Mouse (Mus musculus) liver, postnatal 0 days (tissue): ENCODE data around the gene Map2k1. TPM values are rescaled to one million over a fixed set of nuclear protein-coding genes. Genes with fewer than 3 reads are reported as not detected.

Experiments
- ATAC-seq: fragments of 200-750 bp; cut with Nextera tagmentation; 2 replicates; pipeline ENCODE4 v1.8.0; 2017; ENCODE audit warnings: mild to moderate bottlenecking, moderate library complexity
- DNase-seq: peaks from one replicate; pipeline ENCODE4 v3.0.0-alpha.2; 2016
- H3K27ac ChIP-seq: fragments of 300-500 bp; sonication (generic); 2 replicates; pipeline ENCODE4 v1.5.1; 2014; ENCODE audit warnings: antibody characterized with exemption, moderate library complexity, mild to moderate bottlenecking, low read depth
- H3K27me3 ChIP-seq: fragments of 300-500 bp; sonication (generic); 2 replicates; pipeline ENCODE4 v1.6.1; 2014; ENCODE audit warnings: low read length, control low read depth, mixed read lengths; ENCODE audit not compliant: insufficient read depth
- H3K36me3 ChIP-seq: fragments of 300-500 bp; sonication (generic); replicated peaks from 2 replicates; pipeline ENCODE4 v1.6.1; 2014; ENCODE audit warnings: mild to moderate bottlenecking, control low read depth, low read length, moderate library complexity, mixed read lengths; ENCODE audit not compliant: insufficient read depth
- H3K4me1 ChIP-seq: fragments of 300-500 bp; sonication (generic); 2 replicates; pipeline ENCODE4 v1.6.1; 2014; ENCODE audit warnings: antibody characterized with exemption, mild to moderate bottlenecking, control low read depth; ENCODE audit not compliant: insufficient read depth
- H3K4me2 ChIP-seq: fragments of 300-500 bp; sonication (generic); 2 replicates; pipeline ENCODE4 v1.6.1; 2014; ENCODE audit warnings: low read depth, mild to moderate bottlenecking, low read length, moderate library complexity, mixed read lengths
- H3K4me3 ChIP-seq: fragments of 300-500 bp; sonication (generic); 2 replicates; pipeline ENCODE4 v1.5.1; 2014; ENCODE audit warnings: low read depth, low read length
- H3K9ac ChIP-seq: fragments of 300-500 bp; sonication (generic); replicated peaks from 2 replicates; pipeline ENCODE4 v1.6.1; 2014; ENCODE audit warnings: mild to moderate bottlenecking, moderate library complexity
- H3K9me3 ChIP-seq: fragments of 300-500 bp; sonication (generic); 2 replicates; pipeline ENCODE4 v1.6.1; 2016; ENCODE audit warnings: mild to moderate bottlenecking, control low read depth, low read length, mixed read lengths
- CTCF ChIP-seq: sonication (generic); IDR thresholded peaks from 2 replicates; pipeline ENCODE4 v1.5.1; 2016; ENCODE audit warnings: antibody characterized with exemption, low read depth
- EP300 ChIP-seq: IDR thresholded peaks from 2 replicates; pipeline ENCODE4 v1.6.1; 2016; ENCODE audit warnings: antibody characterized with exemption, low read depth, mild to moderate bottlenecking
- WGBS: fragments of 180-500 bp; shearing (Covaris S2); extraction: QIAGEN DNeasy Blood & Tissue Kit; methylation state at CpG from one replicate; pipeline ENCODE4 v1.1.7; 2014; ENCODE audit not compliant: insufficient replicate concordance; 5-methylcytosine and 5-hydroxymethylcytosine counted together
- polyA plus RNA-seq: library from polyadenylated mRNA; unstranded; fragments of >200 nt; fragmentation: Nextera tagmentation; extraction: Ambion mirVana; gene quantifications from 2 replicates; pipeline ENCODE4 v1.2.1, GENCODE M21; 2015

The Map2k1 gene
- polyA plus RNA-seq, 1 experiment from 2014 or later, result 28.9 TPM

DNA sequence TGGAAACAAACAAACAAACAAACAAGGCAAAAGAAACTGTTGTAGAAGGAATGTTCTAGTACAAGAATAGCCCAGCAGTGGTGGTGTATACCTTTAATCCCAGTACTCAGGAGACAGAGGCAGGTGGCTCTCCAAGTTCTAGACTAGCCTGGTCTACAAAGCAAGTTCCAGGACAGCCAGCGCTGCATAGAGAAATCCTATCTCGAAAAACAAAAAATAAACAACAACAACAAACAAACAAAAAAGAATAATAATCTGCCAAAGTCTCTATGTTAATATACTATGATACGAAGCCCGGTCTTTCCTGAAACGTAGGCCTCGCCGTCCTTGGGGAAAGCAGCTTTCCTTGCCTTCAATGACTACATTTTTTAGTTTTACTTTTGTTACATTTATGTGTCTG, 17.4 kb downstream of the Map2k1 start:
- Histone ChIP-seq H3K4me3 (no peak overlapping the region), H3K9ac (no peak overlapping the region), H3K27me3 (no peaks in the 10 kb centered on the region), H3K4me2 (no peak overlapping the region), H3K27ac (no peak overlapping the region), H3K36me3 (no peaks in the 10 kb centered on the region), H3K9me3 (no peaks in the 10 kb centered on the region), H3K4me1 (no peaks in the 10 kb centered on the region; the same call in 1 of the 2 replicates)
- WGBS, result 89% methylated on average over 7 of the region's 7 CpGs
- no peak for ATAC-seq
- no peak for TF ChIP-seq EP300
- DNase-seq, result no peak

DNA sequence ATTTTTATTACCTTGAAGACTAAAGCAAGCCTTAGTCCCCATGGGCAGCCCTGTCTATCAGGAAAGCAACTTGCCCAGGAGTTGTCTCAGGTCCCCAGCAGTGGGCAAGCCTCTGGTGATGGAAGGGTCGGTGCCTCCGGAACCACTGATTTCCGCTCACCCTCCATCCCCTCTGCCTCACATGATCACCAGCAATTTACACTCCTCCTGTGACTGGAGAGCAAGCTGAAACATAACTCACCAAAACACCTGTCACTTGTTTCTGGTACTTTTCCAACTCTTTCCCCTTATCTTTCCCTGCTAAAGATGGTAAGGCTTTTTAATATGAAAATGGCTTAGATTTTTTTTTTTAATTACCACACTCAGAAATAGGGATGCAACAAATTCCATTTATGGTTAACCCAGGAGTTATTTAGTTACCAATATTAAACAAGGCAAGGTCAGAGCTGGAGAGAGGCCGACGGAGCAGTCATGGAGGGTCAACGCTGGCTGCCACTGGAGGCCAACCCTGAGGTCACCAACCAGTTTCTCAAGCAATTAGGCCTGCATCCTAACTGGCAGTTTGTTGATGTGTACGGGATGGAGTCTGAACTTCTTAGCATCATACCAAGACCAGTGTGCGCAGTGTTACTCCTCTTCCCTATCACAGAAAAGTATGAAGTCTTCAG, 18.5 kb downstream of the Map2k1 start, which contains the start of gene Uchl4:
TSS of gene Uchl4 (plus strand) at position 434 of the 668 bp plus-strand sequence.
- Histone ChIP-seq H3K27ac (no peak within 1 kb of the TSS), H3K9ac (no peak within 1 kb of the TSS), H3K27me3 (no peaks in the 10 kb centered on the region), H3K36me3 (no peaks in the 10 kb centered on the region), H3K4me3 (no peak within 1 kb of the TSS), H3K9me3 (no peaks in the 10 kb centered on the region), H3K4me1 (no peaks in the 10 kb centered on the region; the same call in 1 of the 2 replicates), H3K4me2 (no peak within 1 kb of the TSS)
- TF ChIP-seq CTCF (no peak), EP300 (no peak)
- WGBS, result 76% methylated on average over 8 of the region's 8 CpGs
- ATAC-seq (no peak), DNase-seq (no peak)

DNA sequence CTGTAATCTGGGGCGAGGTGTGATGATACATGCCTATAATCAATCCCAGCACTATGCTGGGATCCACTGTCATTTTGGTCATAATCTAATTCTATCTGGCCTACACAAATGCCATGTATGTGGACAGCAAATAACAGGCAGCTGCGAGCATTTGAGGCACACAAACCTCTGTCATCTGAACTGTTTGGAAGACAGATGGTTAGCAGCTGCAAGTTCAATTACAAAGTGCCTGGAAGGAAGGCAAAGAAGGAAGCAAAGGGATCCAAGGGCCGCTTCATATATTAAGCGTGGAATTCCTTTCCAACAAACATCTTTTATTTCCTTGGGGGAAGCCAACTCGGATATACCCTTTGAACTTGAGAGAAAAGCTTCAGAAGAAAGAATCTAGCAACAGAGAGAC, 19.8 kb downstream of the Map2k1 start:
- no peak overlapping the region for H3K4me3 ChIP-seq
- no peaks in the 10 kb centered on the region for H3K27me3 ChIP-seq
- TF ChIP-seq CTCF (no peak), EP300 (no peak)
- no peak overlapping the region for H3K4me2 ChIP-seq
- H3K36me3 ChIP-seq, result no peaks in the 10 kb centered on the region
- 87% methylated on average over 5 of the region's 5 CpGs for WGBS
- no peak overlapping the region for H3K9ac ChIP-seq
- no peak for ATAC-seq
- H3K4me1 ChIP-seq, result peaks cover 2% of the 10 kb centered on the region; the same call in 1 of the 2 replicates
- H3K9me3 ChIP-seq, result no peaks in the 10 kb centered on the region
- no peak overlapping the region for H3K27ac ChIP-seq
- no peak for DNase-seq

DNA sequence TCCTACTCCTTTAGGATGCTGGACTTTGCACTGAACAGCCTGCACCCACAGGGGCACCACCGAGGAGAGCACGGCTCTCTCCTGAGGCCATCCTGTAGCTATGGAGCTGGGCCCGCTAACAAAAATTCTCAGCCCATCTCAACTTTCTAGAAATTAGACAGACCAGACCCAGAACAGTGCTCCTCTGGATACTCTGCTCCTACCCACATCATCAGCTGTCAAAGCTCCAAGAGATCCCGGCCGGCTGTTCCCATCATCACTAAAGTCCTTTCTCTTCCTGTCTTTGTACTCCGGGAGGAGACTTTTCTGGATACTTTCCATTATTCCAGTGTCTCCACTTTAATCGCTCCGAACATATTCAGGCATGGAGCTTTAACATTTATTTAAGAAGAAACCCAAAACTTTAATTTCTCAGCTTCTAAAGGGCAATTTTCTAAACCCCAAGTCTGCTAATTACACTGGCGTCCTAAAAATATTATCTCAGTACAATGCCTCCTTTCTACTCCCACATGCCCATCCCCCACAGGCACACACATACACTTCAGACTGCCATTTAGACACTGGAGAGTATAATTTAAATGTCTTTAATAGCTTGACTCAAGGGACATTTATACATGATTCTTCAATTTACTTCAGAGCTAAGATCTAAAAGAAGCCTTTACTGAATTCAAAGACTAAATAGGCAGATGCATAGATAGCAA, 21.0 kb downstream of the Map2k1 start:
- Histone ChIP-seq H3K36me3 (no peaks in the 10 kb centered on the region), H3K9me3 (no peaks in the 10 kb centered on the region), H3K4me1 (peaks cover 8% of the 10 kb centered on the region), H3K27me3 (no peaks in the 10 kb centered on the region), H3K4me3 (no peak overlapping the region), H3K4me2 (no peak overlapping the region), H3K27ac (no peak overlapping the region), H3K9ac (no peak overlapping the region)
- TF ChIP-seq EP300 (no peak), CTCF (no peak)
- no peak for DNase-seq
- WGBS, result 70% methylated on average over 9 of the region's 9 CpGs
- no peak for ATAC-seq

DNA sequence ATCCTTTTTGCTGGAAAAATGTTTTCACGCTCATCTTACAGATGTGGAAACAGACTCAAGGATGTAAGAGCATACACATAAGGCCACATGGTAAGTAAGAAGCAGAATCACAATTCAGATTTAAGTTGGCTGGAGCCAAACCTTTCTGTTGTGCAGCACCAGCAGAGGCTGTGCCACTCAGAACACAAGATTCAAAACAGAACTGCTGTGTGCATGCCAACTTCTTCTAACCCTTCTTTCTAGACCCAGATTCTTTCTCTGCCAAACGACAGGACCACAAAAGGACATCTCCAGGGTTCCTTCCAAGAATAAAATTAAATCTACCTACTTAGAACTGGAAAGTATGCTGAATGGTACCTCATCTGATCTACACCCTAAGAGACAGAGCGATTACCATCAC, 21.8 kb downstream of the Map2k1 start:
- no peaks in the 10 kb centered on the region for H3K36me3 ChIP-seq
- DNase-seq (no peak), ATAC-seq (no peak)
- no peak overlapping the region for H3K27ac ChIP-seq
- peaks cover 8% of the 10 kb centered on the region for H3K4me1 ChIP-seq
- H3K9ac ChIP-seq, result no peak overlapping the region
- TF ChIP-seq EP300 (no peak), CTCF (no peak)
- H3K4me3 ChIP-seq, result no peak overlapping the region
- H3K9me3 ChIP-seq, result no peaks in the 10 kb centered on the region
- WGBS, result 79% methylated on average over 3 of the region's 3 CpGs
- H3K27me3 ChIP-seq, result no peaks in the 10 kb centered on the region
- no peak overlapping the region for H3K4me2 ChIP-seq

DNA sequence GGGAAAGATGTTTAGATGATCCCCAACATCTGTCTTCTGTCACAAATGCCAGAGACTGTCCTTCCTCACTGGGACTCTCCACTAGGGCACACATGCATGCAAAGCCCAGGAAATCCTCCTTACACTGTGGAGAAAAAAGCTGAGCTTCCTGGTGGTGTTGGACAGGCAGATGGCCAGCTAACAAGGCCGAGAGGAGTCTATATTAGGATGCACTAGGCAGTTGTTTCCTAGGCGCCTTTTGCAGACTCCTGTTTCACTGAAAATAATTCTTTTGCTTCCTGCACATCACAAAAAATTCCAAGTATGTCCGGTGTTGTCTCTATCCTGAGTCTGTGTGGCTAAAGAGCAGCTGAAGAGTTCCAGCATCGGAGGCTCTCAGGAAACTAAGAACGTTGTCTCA, 22.3 kb downstream of the Map2k1 start:
- 63% methylated on average over 5 of the region's 5 CpGs for WGBS
- Histone ChIP-seq H3K4me3 (no peak overlapping the region), H3K9ac (no peak overlapping the region), H3K4me1 (peaks cover 8% of the 10 kb centered on the region), H3K9me3 (no peaks in the 10 kb centered on the region), H3K27ac (no peak overlapping the region), H3K4me2 (no peak overlapping the region), H3K36me3 (no peaks in the 10 kb centered on the region), H3K27me3 (no peaks in the 10 kb centered on the region)
- DNase-seq, result no peak
- TF ChIP-seq EP300 (no peak), CTCF (no peak)
- ATAC-seq, result no peak
